Mouse (Mus musculus): ENCODE results near the gene Auts2. TPM values are rescaled to one million over a fixed set of nuclear protein-coding genes. Genes with fewer than 3 reads are reported as not detected.

The Auts2 gene
- polyA plus RNA-seq, 1 experiment from 2014 or later = 53.4 TPM

GRCm38 (mm10) chr5:131475278-131475677 lies 1067.9 kb downstream of the Auts2 start:
- H3K9ac ChIP-seq (ENCODE audit: low read length) = no peak overlapping the region
- no peaks in the 10 kb centered on the region for H3K27me3 ChIP-seq (ENCODE audit: control insufficient read depth, insufficient read depth, low read length)
- ATAC-seq (ENCODE audit: insufficient number of reproducible peaks, low FRiP score, low TSS enrichment, low read depth) (no peak), DNase-seq (ENCODE audit: low spot score) (no peak)
- H3K4me3 ChIP-seq (ENCODE audit: low read depth, low read length) = no peak overlapping the region
- no peaks in the 10 kb centered on the region; the same call in 1 of the 2 replicates for H3K9me3 ChIP-seq (ENCODE audit: control insufficient read depth, low read length)
- H3K27ac ChIP-seq (replicated peaks; ENCODE audit: low read depth, low read length) = no peak overlapping the region
- no peaks in the 10 kb centered on the region for H3K4me1 ChIP-seq (ENCODE audit: control insufficient read depth, insufficient read depth, low read length)
- no peak overlapping the region for H3K4me2 ChIP-seq (ENCODE audit: low read depth, severe bottlenecking)
- peaks cover 35% of the 10 kb centered on the region for H3K36me3 ChIP-seq (ENCODE audit: control insufficient read depth, insufficient read depth, low read length)

GRCm38 (mm10) chr5:131468609-131469008 lies 1074.5 kb downstream of the Auts2 start:
- Histone ChIP-seq H3K27me3 (ENCODE audit: control insufficient read depth, insufficient read depth, low read length) (no peaks in the 10 kb centered on the region), H3K36me3 (ENCODE audit: control insufficient read depth, insufficient read depth, low read length) (peaks cover 39% of the 10 kb centered on the region), H3K9me3 (ENCODE audit: control insufficient read depth, low read length) (no peaks in the 10 kb centered on the region), H3K9ac (ENCODE audit: low read length) (no peak overlapping the region), H3K4me2 (ENCODE audit: low read depth, severe bottlenecking) (no peak overlapping the region), H3K4me1 (ENCODE audit: control insufficient read depth, insufficient read depth, low read length) (no peaks in the 10 kb centered on the region), H3K4me3 (ENCODE audit: low read depth, low read length) (no peak overlapping the region), H3K27ac (replicated peaks; ENCODE audit: low read depth, low read length) (no peak overlapping the region)
- DNase-seq (ENCODE audit: low spot score) (no peak), ATAC-seq (ENCODE audit: insufficient number of reproducible peaks, low FRiP score, low TSS enrichment, low read depth) (no peak)
- WGBS = 94% methylated on average over 4 of the region's 4 CpGs

- Histone ChIP-seq H3K9me3 (ENCODE audit: control insufficient read depth, low read length) (no peaks in the 10 kb centered on the region), H3K4me2 (ENCODE audit: low read depth, severe bottlenecking) (no peak overlapping the region), H3K27ac (replicated peaks; ENCODE audit: low read depth, low read length) (no peak overlapping the region), H3K4me1 (ENCODE audit: control insufficient read depth, insufficient read depth, low read length) (no peaks in the 10 kb centered on the region), H3K9ac (ENCODE audit: low read length) (no peak overlapping the region), H3K27me3 (ENCODE audit: control insufficient read depth, insufficient read depth, low read length) (no peaks in the 10 kb centered on the region), H3K36me3 (ENCODE audit: control insufficient read depth, insufficient read depth, low read length) (peaks cover 37% of the 10 kb centered on the region), H3K4me3 (ENCODE audit: low read depth, low read length) (no peak overlapping the region)
- ATAC-seq (ENCODE audit: insufficient number of reproducible peaks, low FRiP score, low TSS enrichment, low read depth) = no peak
- 95% methylated on average over 9 of the region's 9 CpGs for WGBS
- no peak for DNase-seq (ENCODE audit: low spot score)
Observed at GRCm38 (mm10) chr5:131466131-131466530, 1077.0 kb downstream of the Auts2 start.

- Histone ChIP-seq H3K4me2 (ENCODE audit: low read depth, severe bottlenecking) (no peak overlapping the region), H3K36me3 (ENCODE audit: control insufficient read depth, insufficient read depth, low read length) (peaks cover 33% of the 10 kb centered on the region), H3K27ac (replicated peaks; ENCODE audit: low read depth, low read length) (no peak overlapping the region), H3K27me3 (ENCODE audit: control insufficient read depth, insufficient read depth, low read length) (no peaks in the 10 kb centered on the region), H3K9me3 (ENCODE audit: control insufficient read depth, low read length) (no peaks in the 10 kb centered on the region), H3K9ac (ENCODE audit: low read length) (no peak overlapping the region), H3K4me1 (ENCODE audit: control insufficient read depth, insufficient read depth, low read length) (no peaks in the 10 kb centered on the region), H3K4me3 (ENCODE audit: low read depth, low read length) (no peak overlapping the region)
- no peak for DNase-seq (ENCODE audit: low spot score)
- WGBS = 97% methylated on average over 6 of the region's 6 CpGs
- no peak for ATAC-seq (ENCODE audit: insufficient number of reproducible peaks, low FRiP score, low TSS enrichment, low read depth)
Observed at GRCm38 (mm10) chr5:131463402-131463801, 1079.7 kb downstream of the Auts2 start.

GRCm38 (mm10) chr5:131459951-131460350 lies 1083.2 kb downstream of the Auts2 start:
- DNase-seq (ENCODE audit: low spot score) = no peak
- Histone ChIP-seq H3K36me3 (ENCODE audit: control insufficient read depth, insufficient read depth, low read length) (peaks cover 30% of the 10 kb centered on the region), H3K27me3 (ENCODE audit: control insufficient read depth, insufficient read depth, low read length) (no peaks in the 10 kb centered on the region)

GRCm38 (mm10) chr5:131459549-131459948 lies 1083.6 kb downstream of the Auts2 start:
- no peak overlapping the region for H3K4me3 ChIP-seq (ENCODE audit: low read depth, low read length)
- 76% methylated on average over 2 of the region's 2 CpGs for WGBS
- H3K9ac ChIP-seq (ENCODE audit: low read length) = no peak overlapping the region
- no peak for DNase-seq (ENCODE audit: low spot score)
- H3K4me2 ChIP-seq (ENCODE audit: low read depth, severe bottlenecking) = no peak overlapping the region
- H3K27ac ChIP-seq (replicated peaks; ENCODE audit: low read depth, low read length) = no peak overlapping the region
- H3K4me1 ChIP-seq (ENCODE audit: control insufficient read depth, insufficient read depth, low read length) = no peaks in the 10 kb centered on the region
- no peak for ATAC-seq (ENCODE audit: insufficient number of reproducible peaks, low FRiP score, low TSS enrichment, low read depth)
- no peaks in the 10 kb centered on the region for H3K27me3 ChIP-seq (ENCODE audit: control insufficient read depth, insufficient read depth, low read length)
- H3K9me3 ChIP-seq (ENCODE audit: control insufficient read depth, low read length) = no peaks in the 10 kb centered on the region
- H3K36me3 ChIP-seq (ENCODE audit: control insufficient read depth, insufficient read depth, low read length) = peaks cover 27% of the 10 kb centered on the region; the same call in 1 of the 2 replicates

More at GRCm38 (mm10) chr5:131459951-131460350, 1083.2 kb downstream of the Auts2 start:
- no peak overlapping the region for H3K9ac ChIP-seq (ENCODE audit: low read length)
- 94% methylated on average over 6 of the region's 6 CpGs for WGBS
- H3K4me1 ChIP-seq (ENCODE audit: control insufficient read depth, insufficient read depth, low read length) = no peaks in the 10 kb centered on the region
- H3K4me3 ChIP-seq (ENCODE audit: low read depth, low read length) = no peak overlapping the region
- no peak overlapping the region for H3K4me2 ChIP-seq (ENCODE audit: low read depth, severe bottlenecking)
- no peaks in the 10 kb centered on the region for H3K9me3 ChIP-seq (ENCODE audit: control insufficient read depth, low read length)
- H3K27ac ChIP-seq (replicated peaks; ENCODE audit: low read depth, low read length) = no peak overlapping the region
- no peak for ATAC-seq (ENCODE audit: insufficient number of reproducible peaks, low FRiP score, low TSS enrichment, low read depth)

GRCm38 (mm10) chr5:131458700-131459099 lies 1084.4 kb downstream of the Auts2 start:
- DNase-seq (ENCODE audit: low spot score) = no peak
- Histone ChIP-seq H3K4me1 (ENCODE audit: control insufficient read depth, insufficient read depth, low read length) (no peaks in the 10 kb centered on the region), H3K27ac (replicated peaks; ENCODE audit: low read depth, low read length) (no peak overlapping the region), H3K4me2 (ENCODE audit: low read depth, severe bottlenecking) (no peak overlapping the region), H3K9me3 (ENCODE audit: control insufficient read depth, low read length) (no peaks in the 10 kb centered on the region), H3K4me3 (ENCODE audit: low read depth, low read length) (no peak overlapping the region), H3K27me3 (ENCODE audit: control insufficient read depth, insufficient read depth, low read length) (no peaks in the 10 kb centered on the region), H3K9ac (ENCODE audit: low read length) (no peak overlapping the region), H3K36me3 (ENCODE audit: control insufficient read depth, insufficient read depth, low read length) (peaks cover 27% of the 10 kb centered on the region; the same call in 1 of the 2 replicates)
- no peak for ATAC-seq (ENCODE audit: insufficient number of reproducible peaks, low FRiP score, low TSS enrichment, low read depth)
- 88% methylated on average over 6 of the region's 6 CpGs for WGBS

GRCm38 (mm10) chr5:131457999-131458398 lies 1085.1 kb downstream of the Auts2 start:
- H3K9ac ChIP-seq (ENCODE audit: low read length) = no peak overlapping the region
- ATAC-seq (ENCODE audit: insufficient number of reproducible peaks, low FRiP score, low TSS enrichment, low read depth) (no peak), DNase-seq (ENCODE audit: low spot score) (no peak)
- no peaks in the 10 kb centered on the region for H3K27me3 ChIP-seq (ENCODE audit: control insufficient read depth, insufficient read depth, low read length)
- no peaks in the 10 kb centered on the region for H3K4me1 ChIP-seq (ENCODE audit: control insufficient read depth, insufficient read depth, low read length)
- no peaks in the 10 kb centered on the region for H3K9me3 ChIP-seq (ENCODE audit: control insufficient read depth, low read length)
- 95% methylated on average over 7 of the region's 7 CpGs for WGBS
- no peak overlapping the region for H3K4me3 ChIP-seq (ENCODE audit: low read depth, low read length)
- H3K4me2 ChIP-seq (ENCODE audit: low read depth, severe bottlenecking) = no peak overlapping the region
- peaks cover 29% of the 10 kb centered on the region; the same call in 1 of the 2 replicates for H3K36me3 ChIP-seq (ENCODE audit: control insufficient read depth, insufficient read depth, low read length)
- no peak overlapping the region for H3K27ac ChIP-seq (replicated peaks; ENCODE audit: low read depth, low read length)

GRCm38 (mm10) chr5:131449181-131449868 lies 1093.8 kb downstream of the Auts2 start:
- H3K4me3 ChIP-seq (ENCODE audit: low read depth, low read length) = no peak overlapping the region
- 91% methylated on average over 7 of the region's 7 CpGs for WGBS

More at GRCm38 (mm10) chr5:131449181-131449868, 1093.8 kb downstream of the Auts2 start:
- DNase-seq (ENCODE audit: low spot score) (no peak), ATAC-seq (ENCODE audit: insufficient number of reproducible peaks, low FRiP score, low TSS enrichment, low read depth) (no peak)
- Histone ChIP-seq H3K4me2 (ENCODE audit: low read depth, severe bottlenecking) (no peak overlapping the region), H3K36me3 (ENCODE audit: control insufficient read depth, insufficient read depth, low read length) (peaks cover 33% of the 10 kb centered on the region), H3K27me3 (ENCODE audit: control insufficient read depth, insufficient read depth, low read length) (no peaks in the 10 kb centered on the region), H3K27ac (replicated peaks; ENCODE audit: low read depth, low read length) (no peak overlapping the region), H3K4me1 (ENCODE audit: control insufficient read depth, insufficient read depth, low read length) (no peaks in the 10 kb centered on the region), H3K9me3 (ENCODE audit: control insufficient read depth, low read length) (no peaks in the 10 kb centered on the region), H3K9ac (ENCODE audit: low read length) (no peak overlapping the region)

Measured in limb, embryonic 11.5 days (tissue).